Mouse (Mus musculus) neural tube, embryonic 14.5 days (tissue): ENCODE measurements at regions not wholly inside any gene's neighbourhood (a gene's known extent, or its start where the extent isn't known, plus 50 kb on each side); places are given as distances from the start of the nearest gene placed in this dataset.

Experiments
- ATAC-seq: fragments of 200-750 bp; cut with Nextera tagmentation; 2 replicates; pipeline ENCODE4 v1.8.0; 2017; ENCODE audit warnings: low read depth, mild to moderate bottlenecking, moderate TSS enrichment, moderate library complexity
- H3K27ac ChIP-seq: fragments of 300-500 bp; sonication (generic); 2 replicates; pipeline ENCODE4 v1.5.1; 2014; ENCODE audit warnings: low read depth, mild to moderate bottlenecking, control low read depth, low read length, moderate library complexity, mixed read lengths
- H3K27me3 ChIP-seq: fragments of 300-500 bp; sonication (generic); 2 replicates; pipeline ENCODE4 v1.6.1; 2014; ENCODE audit warnings: low read length; ENCODE audit not compliant: control insufficient read depth, insufficient read depth
- H3K36me3 ChIP-seq: fragments of 300-500 bp; sonication (generic); 2 replicates; pipeline ENCODE4 v1.6.1; 2014; ENCODE audit warnings: low read length, mixed read lengths; ENCODE audit not compliant: control insufficient read depth, insufficient read depth
- H3K4me1 ChIP-seq: fragments of 300-500 bp; sonication (generic); 2 replicates; pipeline ENCODE4 v1.6.1; 2014; ENCODE audit warnings: low read length; ENCODE audit not compliant: control insufficient read depth, insufficient read depth
- H3K4me2 ChIP-seq: fragments of 300-500 bp; sonication (generic); 2 replicates; pipeline ENCODE4 v1.6.1; 2014; ENCODE audit warnings: mild to moderate bottlenecking, low read depth, low read length, control low read depth
- H3K4me3 ChIP-seq: fragments of 300-500 bp; sonication (generic); 2 replicates; pipeline ENCODE4 v1.5.1; 2014; ENCODE audit warnings: low read depth, low read length, control low read depth, mixed read lengths
- H3K9ac ChIP-seq: fragments of 300-500 bp; sonication (generic); replicated peaks from 2 replicates; pipeline ENCODE4 v1.6.1; 2014; ENCODE audit warnings: low read depth, mild to moderate bottlenecking, control low read depth, low read length, mixed read lengths
- H3K9me3 ChIP-seq: fragments of 300-500 bp; sonication (generic); 2 replicates; pipeline ENCODE4 v1.6.1; 2016; ENCODE audit warnings: low read length; ENCODE audit not compliant: control insufficient read depth
- WGBS: fragments of 180-500 bp; shearing (Covaris S2); extraction: QIAGEN DNeasy Blood & Tissue Kit; methylation state at CpG from one replicate; pipeline ENCODE4 v1.1.7; 2014; 5-methylcytosine and 5-hydroxymethylcytosine counted together

DNA sequence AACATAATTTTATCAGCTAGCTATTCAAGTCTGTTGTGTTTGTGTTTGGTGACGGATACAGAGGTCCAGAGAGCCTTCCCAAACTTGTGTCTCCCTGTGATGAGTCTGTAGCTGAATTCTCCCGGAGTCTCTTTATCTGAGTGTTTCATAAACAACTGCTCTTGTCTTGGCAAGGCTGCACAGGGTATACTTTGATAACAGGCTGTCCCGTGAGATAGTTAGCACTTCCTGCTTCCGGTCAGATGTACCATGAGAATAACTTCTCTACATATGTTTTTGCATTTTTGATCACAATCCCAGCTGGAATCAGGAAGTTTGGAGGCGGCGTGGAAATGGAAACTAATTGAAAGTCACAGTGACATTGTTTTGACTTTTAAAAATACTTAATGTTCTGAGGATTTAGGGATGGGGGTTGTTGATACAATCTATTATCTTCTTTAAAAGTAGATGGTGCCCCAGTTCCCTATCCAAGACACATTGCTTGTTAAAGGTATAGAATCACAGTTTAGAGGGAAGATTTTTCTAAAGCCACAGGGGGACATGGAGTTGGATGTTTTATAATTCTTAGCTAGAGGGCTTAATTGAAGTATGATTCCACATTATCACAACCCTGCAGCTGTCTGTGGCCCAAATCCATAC, 257.9 kb downstream of the Gm10295 start:
- Histone ChIP-seq H3K4me2 (no peak overlapping the region), H3K27ac (no peak overlapping the region), H3K9me3 (no peaks in the 10 kb centered on the region), H3K27me3 (no peaks in the 10 kb centered on the region), H3K9ac (no peak overlapping the region), H3K4me3 (no peak overlapping the region), H3K36me3 (no peaks in the 10 kb centered on the region), H3K4me1 (no peaks in the 10 kb centered on the region)
- ATAC-seq, result no peak
- WGBS, result 79% methylated on average over 6 of the region's 6 CpGs

DNA sequence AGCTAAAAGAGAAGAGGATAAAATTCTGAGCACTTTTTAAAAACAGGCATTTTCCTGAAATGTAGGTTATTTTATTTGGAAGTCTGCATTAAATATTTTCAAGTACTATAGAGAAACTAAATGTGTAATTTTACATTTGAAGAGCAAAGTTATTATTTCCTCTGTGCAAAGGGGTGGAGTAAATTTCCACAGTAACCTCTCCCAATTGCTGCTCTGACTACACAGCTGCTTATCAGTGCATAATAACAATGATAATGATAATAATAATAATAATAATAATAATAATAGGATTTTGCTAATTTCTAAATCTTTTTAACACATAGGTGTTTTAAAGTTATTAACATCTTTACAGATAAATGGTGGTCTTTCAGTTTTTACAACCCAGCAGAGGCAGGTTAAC, 258.5 kb downstream of the Gm10295 start:
- no peak overlapping the region for H3K4me2 ChIP-seq
- H3K9ac ChIP-seq, result no peak overlapping the region
- no peaks in the 10 kb centered on the region for H3K4me1 ChIP-seq
- H3K36me3 ChIP-seq, result no peaks in the 10 kb centered on the region
- H3K9me3 ChIP-seq, result no peaks in the 10 kb centered on the region
- no peaks in the 10 kb centered on the region for H3K27me3 ChIP-seq
- no peak overlapping the region for H3K4me3 ChIP-seq
- no peak overlapping the region for H3K27ac ChIP-seq
- no peak for ATAC-seq

DNA sequence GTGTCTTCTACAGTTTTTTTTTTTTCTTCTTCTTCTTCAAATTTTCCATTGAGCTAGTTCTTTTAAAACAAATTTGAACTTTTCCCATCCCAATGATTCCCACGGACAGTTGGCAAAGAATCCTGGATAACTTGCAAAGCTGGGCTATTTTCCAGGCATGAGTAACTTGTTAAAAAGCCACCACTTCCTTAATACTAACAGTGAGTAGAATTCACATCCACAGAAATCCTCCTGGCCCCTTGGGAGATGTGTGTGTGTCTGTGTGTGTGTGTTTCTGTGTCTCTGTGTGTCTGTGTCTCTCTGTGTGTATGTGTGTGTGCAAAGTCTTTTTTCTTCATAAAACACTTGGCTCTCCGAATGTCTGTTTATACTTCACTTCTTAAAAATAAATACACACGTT, 259.0 kb downstream of the Gm10295 start:
- H3K27me3 ChIP-seq, result no peaks in the 10 kb centered on the region
- H3K4me3 ChIP-seq, result no peak overlapping the region
- no peaks in the 10 kb centered on the region for H3K36me3 ChIP-seq
- no peak for ATAC-seq
- no peak overlapping the region for H3K27ac ChIP-seq
- WGBS, result 80% methylated on average over 3 of the region's 3 CpGs
- H3K9ac ChIP-seq, result no peak overlapping the region
- no peaks in the 10 kb centered on the region for H3K9me3 ChIP-seq
- H3K4me2 ChIP-seq, result no peak overlapping the region
- no peaks in the 10 kb centered on the region for H3K4me1 ChIP-seq

DNA sequence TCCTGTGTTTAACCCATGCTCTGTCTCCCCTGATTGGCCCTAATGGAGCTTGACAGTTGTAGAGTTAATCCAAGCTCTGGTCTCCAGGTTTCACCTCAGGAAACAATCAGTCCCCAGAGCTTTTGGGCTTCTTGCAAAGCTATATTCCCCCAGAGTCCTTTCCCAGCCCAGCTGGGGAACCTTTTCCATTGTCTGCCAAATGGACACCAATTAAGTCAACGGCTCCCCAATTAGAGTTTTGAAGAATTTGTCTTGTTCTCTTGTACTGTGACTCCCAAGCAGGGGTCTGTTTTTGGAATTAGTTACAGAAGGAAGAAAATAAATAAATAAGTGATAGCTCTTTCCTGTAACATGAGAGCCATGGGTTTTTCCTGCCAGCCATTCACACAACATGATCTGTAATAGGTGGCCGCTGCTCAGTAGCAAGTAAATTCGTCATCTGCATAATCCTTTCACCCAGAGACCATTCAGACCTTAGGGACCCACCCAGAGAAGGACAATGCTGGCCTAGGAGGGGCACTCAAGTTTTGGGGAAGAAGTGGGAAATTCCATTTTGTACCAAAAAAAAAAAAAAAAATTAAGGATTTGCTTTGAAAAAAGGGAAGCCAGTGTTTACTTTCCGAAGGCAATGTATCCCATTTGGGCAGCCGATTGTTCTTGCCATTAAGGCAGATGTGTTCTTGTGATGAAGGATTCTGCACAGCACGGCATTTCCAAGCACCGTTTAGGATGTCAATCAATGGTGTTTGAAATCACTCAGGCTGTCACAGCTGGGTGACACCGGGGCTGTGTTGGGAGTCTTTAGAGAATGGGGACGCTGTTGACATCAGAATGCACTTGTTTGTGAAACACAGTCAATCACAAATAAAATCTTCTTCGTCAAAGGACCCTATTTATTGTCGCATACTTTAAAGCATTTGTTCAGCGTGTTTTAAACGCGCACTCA, 286.6 kb downstream of the Gm10295 start:
- H3K4me2 ChIP-seq, result no peak overlapping the region

DNA sequence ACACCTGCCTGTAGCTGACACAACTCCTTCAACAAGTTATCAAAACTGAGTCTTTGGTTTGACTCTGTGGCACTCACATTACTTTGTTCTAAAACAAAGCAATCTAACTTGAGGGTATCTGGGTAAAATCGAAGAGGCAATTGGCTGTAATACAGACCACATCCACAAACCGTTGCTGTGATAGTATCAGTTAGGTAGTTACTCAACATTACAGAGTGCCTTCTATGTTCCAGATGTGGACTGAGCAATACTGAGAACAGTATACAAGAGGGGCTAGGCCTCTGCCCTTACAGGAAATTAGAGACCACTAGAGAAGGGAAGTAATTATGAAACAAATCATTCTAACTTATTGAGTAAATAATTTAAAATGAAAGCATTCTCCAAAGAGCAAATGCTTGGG, 300.5 kb downstream of the Gm10295 start:
- Histone ChIP-seq H3K4me2 (no peak overlapping the region), H3K27me3 (no peaks in the 10 kb centered on the region), H3K9me3 (no peaks in the 10 kb centered on the region), H3K27ac (no peak overlapping the region), H3K4me3 (no peak overlapping the region), H3K9ac (no peak overlapping the region), H3K4me1 (0 out of 2 replicates have a peak, but pooled peaks cover 5% of the 10 kb centered on the region), H3K36me3 (no peaks in the 10 kb centered on the region)
- ATAC-seq, result no peak
- 88% methylated on average over 2 of the region's 2 CpGs for WGBS

More for the DNA sequence above, 286.6 kb downstream of the Gm10295 start:
- Histone ChIP-seq H3K9me3 (no peaks in the 10 kb centered on the region), H3K27me3 (no peaks in the 10 kb centered on the region), H3K36me3 (no peaks in the 10 kb centered on the region), H3K9ac (no peak overlapping the region), H3K27ac (no peak overlapping the region), H3K4me1 (no peaks in the 10 kb centered on the region), H3K4me3 (no peak overlapping the region)
- no peak for ATAC-seq
- WGBS, result 19% methylated on average over 14 of the region's 14 CpGs

DNA sequence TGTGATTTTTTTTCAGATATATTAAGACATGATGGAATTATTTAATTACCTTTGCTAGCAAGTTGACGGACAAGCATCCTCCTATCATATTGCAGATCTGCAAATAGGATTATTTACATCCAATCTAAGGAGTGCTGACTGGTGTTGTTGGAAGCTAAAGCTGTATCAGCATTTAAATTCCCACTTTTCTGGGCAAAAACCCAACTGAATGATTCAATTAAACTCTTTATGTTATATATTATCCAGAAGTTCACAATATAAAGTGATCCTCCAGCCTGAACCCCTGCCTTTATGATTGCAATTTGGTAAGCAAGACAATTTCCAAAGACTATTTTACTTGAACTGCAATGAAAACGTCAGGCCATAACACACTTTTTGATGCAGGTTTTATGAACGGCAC, 304.1 kb downstream of the Gm10295 start:
- H3K27ac ChIP-seq, result no peak overlapping the region
- no peaks in the 10 kb centered on the region for H3K36me3 ChIP-seq
- H3K4me1 ChIP-seq, result 0 out of 2 replicates have a peak, but pooled peaks cover 5% of the 10 kb centered on the region
- H3K27me3 ChIP-seq, result no peaks in the 10 kb centered on the region
- H3K4me3 ChIP-seq, result no peak overlapping the region
- 52% methylated on average over 3 of the region's 3 CpGs for WGBS
- H3K9ac ChIP-seq, result no peak overlapping the region
- no peak overlapping the region for H3K4me2 ChIP-seq
- no peak for ATAC-seq
- H3K9me3 ChIP-seq, result no peaks in the 10 kb centered on the region

DNA sequence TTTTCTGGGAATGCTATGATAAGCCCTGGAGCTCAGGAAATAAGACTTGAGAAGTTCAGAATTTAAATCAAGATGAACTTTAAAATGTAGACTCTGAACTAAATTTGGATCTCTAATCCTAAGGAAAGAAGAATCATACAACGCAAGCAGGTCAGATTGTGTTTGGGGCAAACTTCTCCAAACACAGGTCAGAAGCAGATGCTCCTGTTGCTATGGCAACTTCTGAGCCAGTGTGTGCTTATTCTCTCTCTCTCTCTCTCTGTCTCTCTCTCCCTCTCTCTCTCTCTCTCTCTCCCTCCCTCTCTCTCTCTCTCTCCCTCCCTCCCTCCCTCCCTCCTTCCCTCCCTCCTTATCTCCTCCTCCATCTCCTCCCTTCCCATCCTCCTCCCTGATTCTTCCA, 304.7 kb downstream of the Gm10295 start:
- no peak overlapping the region for H3K4me2 ChIP-seq
- H3K9ac ChIP-seq, result no peak overlapping the region
- no peaks in the 10 kb centered on the region for H3K9me3 ChIP-seq
- 0 out of 2 replicates have a peak, but pooled peaks cover 5% of the 10 kb centered on the region for H3K4me1 ChIP-seq
- no peak overlapping the region for H3K27ac ChIP-seq
- no peaks in the 10 kb centered on the region for H3K27me3 ChIP-seq
- WGBS, result 63% methylated on average over 1 of the region's 1 CpGs
- no peak for ATAC-seq
- no peaks in the 10 kb centered on the region for H3K36me3 ChIP-seq
- no peak overlapping the region for H3K4me3 ChIP-seq

DNA sequence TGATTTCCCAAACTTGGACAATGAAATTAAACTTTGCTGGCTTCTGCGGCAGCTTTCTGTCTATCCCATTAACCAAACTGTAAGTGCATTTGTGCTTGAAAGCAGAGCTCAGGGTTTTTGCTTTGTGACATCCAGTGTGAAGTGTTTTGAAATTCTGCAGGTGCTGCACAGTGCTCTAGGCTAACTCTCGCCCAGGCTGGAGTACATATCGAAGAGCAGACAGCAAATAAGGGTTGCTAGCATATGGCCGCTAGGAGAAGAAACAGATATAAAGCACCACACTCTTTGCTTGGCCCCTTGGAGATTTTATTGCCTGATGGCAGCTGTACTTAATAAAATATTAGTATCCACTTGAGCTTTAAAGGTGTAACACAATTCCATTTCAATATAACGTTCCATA, 307.5 kb downstream of the Gm10295 start:
- Histone ChIP-seq H3K9ac (no peak overlapping the region), H3K27ac (no peak overlapping the region), H3K4me3 (no peak overlapping the region), H3K4me1 (0 out of 2 replicates have a peak, but pooled peaks cover 5% of the 10 kb centered on the region), H3K9me3 (no peaks in the 10 kb centered on the region), H3K27me3 (no peaks in the 10 kb centered on the region), H3K36me3 (no peaks in the 10 kb centered on the region), H3K4me2 (no peak overlapping the region)
- ATAC-seq, result no peak
- WGBS, result 80% methylated on average over 5 of the region's 5 CpGs

DNA sequence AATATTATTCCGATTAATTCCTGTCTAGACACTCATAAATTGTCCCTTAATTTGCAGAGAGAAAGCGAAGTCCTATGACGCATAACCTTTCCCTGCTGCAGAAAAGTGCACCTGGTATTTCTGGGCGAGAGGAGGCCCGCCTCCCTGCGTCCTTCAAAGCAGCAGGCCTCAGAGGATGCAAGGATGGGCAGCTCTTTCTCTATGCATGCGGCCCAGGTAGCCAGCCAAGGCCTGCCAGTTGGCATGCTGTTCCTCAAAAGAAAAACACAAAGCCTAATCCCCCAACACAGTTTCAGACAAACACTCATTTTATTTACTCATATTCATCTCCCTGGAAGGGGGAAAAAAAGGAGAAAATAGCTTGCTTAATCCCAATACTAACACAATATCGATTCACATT, 308.2 kb downstream of the Gm10295 start:
- no peak for ATAC-seq
- Histone ChIP-seq H3K9ac (no peak overlapping the region), H3K9me3 (no peaks in the 10 kb centered on the region), H3K27ac (no peak overlapping the region), H3K36me3 (no peaks in the 10 kb centered on the region), H3K4me1 (0 out of 2 replicates have a peak, but pooled peaks cover 5% of the 10 kb centered on the region), H3K4me2 (no peak overlapping the region), H3K4me3 (no peak overlapping the region), H3K27me3 (no peaks in the 10 kb centered on the region)
- 51% methylated on average over 8 of the region's 8 CpGs for WGBS
